Mouse (Mus musculus): ENCODE data around the gene Hoxa3. TPM values are rescaled to one million over a fixed set of nuclear protein-coding genes. Genes with fewer than 3 reads are reported as not detected.

The Hoxa3 gene
- total and polyA plus RNA-seq, 3 experiments: 0.08 to 0.38 (median 0.34) TPM

DNA sequence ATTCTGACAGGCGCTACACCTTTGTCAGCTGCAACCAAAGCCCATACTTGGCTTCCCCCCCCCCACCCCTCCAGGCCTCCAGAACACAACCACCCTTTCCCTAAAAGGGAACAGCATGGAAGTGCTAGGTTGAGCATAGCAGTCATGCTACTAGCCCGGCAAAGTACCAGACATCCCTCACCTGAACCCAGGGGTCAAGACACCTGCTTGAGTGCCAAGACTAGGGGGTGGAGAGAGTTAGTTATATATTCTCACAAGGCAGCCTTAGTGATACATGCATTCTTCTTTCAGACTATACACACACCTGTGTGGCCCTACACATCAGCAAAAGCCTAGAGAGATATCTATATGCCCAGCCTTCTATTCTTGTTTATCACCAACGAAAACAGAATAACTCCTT lies 27.3 kb downstream of the Hoxa3 start:
- Histone ChIP-seq H3K4me3 (replicated peaks in 1 of 3; ENCODE audit: low read depth in 2 of 3, low read length in 2 of 3, poor library complexity in 1 of 3) (no peak overlapping the region), H3K27me3 (replicated peaks) (no peaks in the 10 kb centered on the region), H3K9me3 (replicated peaks; ENCODE audit: low read length) (no peaks in the 10 kb centered on the region), H3K27ac (ENCODE audit: insufficient read depth, low read depth) (no peak overlapping the region), H3K79me2 (replicated peaks; ENCODE audit: control insufficient read depth, extremely low read depth, insufficient read depth, poor library complexity, severe bottlenecking) (no peaks in the 10 kb centered on the region), H3K9ac (ENCODE audit: insufficient read depth, low read depth) (no peak overlapping the region), H3K4me2 (ENCODE audit: insufficient read depth, low read depth, poor library complexity, severe bottlenecking) (no peak overlapping the region), H3K36me3 (replicated peaks in 1 of 2; ENCODE audit: control insufficient read depth in 1 of 2, insufficient read depth in 1 of 2, low read length in 1 of 2) (peaks cover 0 to 2% of the 10 kb centered on the region in 2 experiments), H3K4me1 (ENCODE audit: control insufficient read depth in 1 of 2, insufficient read depth in 2 of 2) (no peaks in the 10 kb centered on the region)
- no peak for DNase-seq (ENCODE audit: extremely low read depth)
- dilution Hi-C loops (cut with MboI; ENCODE audit: extremely low pct_ligation_motif_present, extremely low pct_unique_long_range_greater_than_20kb, low sequenced_read_pairs): no loop called here
- no peak for TF ChIP-seq CHD1 (IDR thresholded peaks at IDR 0.05; ENCODE audit: low read depth, low read length)
- no peak for TF ChIP-seq SMC3 (IDR thresholded peaks at IDR 0.05; ENCODE audit: low read depth, low read length)
- TF ChIP-seq MYC (IDR thresholded peaks at IDR 0.05; ENCODE audit: low read depth, low read length): no peak
- TF ChIP-seq HCFC1 (IDR thresholded peaks at IDR 0.05; ENCODE audit: low read depth, low read length): no peak
- TF ChIP-seq UBTF (IDR thresholded peaks at IDR 0.05; ENCODE audit: low read depth, low read length): no peak
- TF ChIP-seq USF2 (conservative IDR thresholded peaks at IDR 0.05; ENCODE audit: low read depth, low read length): no peak
- no peak for TF ChIP-seq JUN (IDR thresholded peaks at IDR 0.05; ENCODE audit: insufficient read depth, low read depth, low read length)
- no peak for TF ChIP-seq TCF12 (IDR thresholded peaks at IDR 0.05; ENCODE audit: low read depth, low read length)
- no peak for TF ChIP-seq NELFE (IDR thresholded peaks at IDR 0.05; ENCODE audit: low read depth, low read length)
- TF ChIP-seq KAT2A (IDR thresholded peaks at IDR 0.05; ENCODE audit: insufficient replicate concordance, low read length): no peak
- TF ChIP-seq JUND (conservative IDR thresholded peaks at IDR 0.05; ENCODE audit: low read depth, low read length): no peak
- TF ChIP-seq RCOR1 (conservative IDR thresholded peaks at IDR 0.05; ENCODE audit: low read depth, low read length): no peak
- in situ Hi-C loops (cut with MboI; ENCODE audit: low pct_ligation_motif_present, low pct_unique_long_range_greater_than_20kb, low sequenced_read_pairs): no loop called here

DNA sequence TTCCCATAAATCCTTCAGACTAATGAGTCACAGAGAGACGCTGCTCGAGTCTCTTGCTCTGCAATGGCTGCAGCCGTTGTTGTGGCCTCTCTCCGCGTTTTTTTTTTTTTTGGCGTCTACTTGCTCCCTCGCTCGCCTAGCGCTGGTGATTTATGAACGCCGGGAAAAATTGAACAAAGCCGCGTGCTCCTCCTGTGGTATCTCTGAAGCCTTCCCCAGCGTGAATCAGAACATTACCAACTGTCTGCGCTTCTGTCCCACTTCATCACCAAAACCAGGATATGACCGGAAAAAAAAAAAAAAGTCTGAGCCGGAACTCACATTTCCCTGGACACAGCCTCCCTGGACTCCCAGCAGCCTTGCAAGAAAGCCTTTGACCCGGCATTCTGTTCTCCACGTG lies 27.9 kb downstream of the Hoxa3 start:
- peaks cover 0 to 2% of the 10 kb centered on the region in 2 experiments for H3K36me3 ChIP-seq (replicated peaks in 1 of 2; ENCODE audit: control insufficient read depth in 1 of 2, insufficient read depth in 1 of 2, low read length in 1 of 2)
- H3K9ac ChIP-seq (ENCODE audit: insufficient read depth, low read depth): no peak overlapping the region
- in situ Hi-C loops (cut with MboI; ENCODE audit: low pct_ligation_motif_present, low pct_unique_long_range_greater_than_20kb, low sequenced_read_pairs) (no loop called here), dilution Hi-C loops (cut with MboI; ENCODE audit: extremely low pct_ligation_motif_present, extremely low pct_unique_long_range_greater_than_20kb, low sequenced_read_pairs) (no loop called here)
- no peak overlapping the region for H3K4me3 ChIP-seq (replicated peaks in 1 of 3; ENCODE audit: low read depth in 2 of 3, low read length in 2 of 3, poor library complexity in 1 of 3)
- H3K27ac ChIP-seq (ENCODE audit: insufficient read depth, low read depth): no peak overlapping the region
- no peak for TF ChIP-seq EP300 (IDR thresholded peaks at IDR 0.05; ENCODE audit: low read length)
- TF ChIP-seq BHLHE40 (IDR thresholded peaks at IDR 0.05; ENCODE audit: low read depth, low read length): no peak
- no peak for TF ChIP-seq POLR2A (IDR thresholded peaks at IDR 0.05; ENCODE audit: low read depth, low read length)
- no peak for TF ChIP-seq USF1 (IDR thresholded peaks at IDR 0.05; ENCODE audit: low read depth, low read length)
- no peak for TF ChIP-seq ZC3H11A (IDR thresholded peaks at IDR 0.05; ENCODE audit: low read depth, low read length)
- TF ChIP-seq MXI1 (IDR thresholded peaks at IDR 0.05; ENCODE audit: low read depth, low read length): no peak
- TF ChIP-seq IRF4 (IDR thresholded peaks at IDR 0.05; ENCODE audit: low read depth, low read length): no peak
- TF ChIP-seq PAX5 (IDR thresholded peaks at IDR 0.05; ENCODE audit: low read length): no peak
- TF ChIP-seq UBTF (IDR thresholded peaks at IDR 0.05; ENCODE audit: low read depth, low read length): no peak
- TF ChIP-seq ZMIZ1 (IDR thresholded peaks at IDR 0.05; ENCODE audit: low read depth, low read length): no peak
- no peak for TF ChIP-seq NELFE (IDR thresholded peaks at IDR 0.05; ENCODE audit: low read depth, low read length)
- no peaks in the 10 kb centered on the region for H3K4me1 ChIP-seq (ENCODE audit: control insufficient read depth in 1 of 2, insufficient read depth in 2 of 2)
- DNase-seq (ENCODE audit: extremely low read depth): no peak
- no peaks in the 10 kb centered on the region for H3K27me3 ChIP-seq (replicated peaks)
- H3K79me2 ChIP-seq (replicated peaks; ENCODE audit: control insufficient read depth, extremely low read depth, insufficient read depth, poor library complexity, severe bottlenecking): no peaks in the 10 kb centered on the region
- no peak overlapping the region for H3K4me2 ChIP-seq (ENCODE audit: insufficient read depth, low read depth, poor library complexity, severe bottlenecking)
- no peaks in the 10 kb centered on the region for H3K9me3 ChIP-seq (replicated peaks; ENCODE audit: low read length)

Measured in CH12.LX (cell line).